Mouse (Mus musculus): Measurements from ENCODE around the gene Cdkal1. TPM values are rescaled to one million over a fixed set of nuclear protein-coding genes. Genes with fewer than 3 reads are reported as not detected.

Gene Cdkal1
- polyA plus RNA-seq, 1 experiment from 2014 or later, result 31.8 TPM

DNA sequence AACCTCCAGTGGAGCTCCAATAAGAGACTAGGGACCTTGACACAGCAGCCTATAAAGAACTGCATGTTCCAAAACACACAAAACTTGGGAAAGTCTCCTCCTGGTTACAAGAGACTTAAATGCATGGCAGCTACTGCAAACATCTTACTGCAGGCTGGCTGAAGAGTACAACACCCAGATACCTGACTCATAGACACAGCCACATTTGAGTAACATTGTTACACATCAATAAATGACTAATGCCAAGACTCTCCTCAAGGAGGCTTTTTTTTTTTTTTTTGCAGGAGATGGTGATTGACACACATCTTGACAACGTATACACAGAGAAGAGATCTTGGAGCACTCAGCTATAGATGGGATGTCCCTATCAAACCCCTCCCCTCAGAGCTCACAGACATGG, 215.3 kb downstream of the Cdkal1 start:
- ATAC-seq (ENCODE audit: insufficient number of reproducible peaks, low FRiP score, low TSS enrichment, low read depth), result no peak

DNA sequence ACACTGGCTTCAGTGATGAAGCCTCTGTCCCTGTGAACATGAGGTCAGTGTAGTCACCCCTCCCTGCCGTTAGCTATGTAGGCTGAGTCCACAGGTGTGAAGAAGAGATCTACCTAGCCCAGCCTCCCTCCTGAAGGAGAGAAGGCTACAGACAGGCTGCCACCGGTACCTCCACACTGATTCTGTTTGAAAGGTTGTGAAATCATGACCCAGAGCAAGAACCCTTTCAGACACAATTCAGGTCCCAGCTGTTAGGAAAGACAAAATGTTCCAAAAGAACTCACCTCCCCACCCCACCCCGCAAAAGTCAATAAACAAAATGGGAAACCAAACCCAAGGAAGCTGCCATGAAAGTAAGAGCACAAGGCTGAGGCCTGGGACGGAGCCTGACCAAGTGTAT, 217.2 kb downstream of the Cdkal1 start:
- Histone ChIP-seq H3K4me3 (no peak overlapping the region), H3K27me3 (no peaks in the 10 kb centered on the region), H3K4me2 (no peak overlapping the region), H3K27ac (no peak overlapping the region), H3K4me1 (peaks cover 16% of the 10 kb centered on the region), H3K9ac (no peak overlapping the region), H3K36me3 (no peaks in the 10 kb centered on the region), H3K9me3 (no peaks in the 10 kb centered on the region)
- WGBS, result 86% methylated on average over 4 of the region's 4 CpGs
- ATAC-seq (ENCODE audit: insufficient number of reproducible peaks, low FRiP score, low TSS enrichment, low read depth), result no peak

More for the DNA sequence above, 215.3 kb downstream of the Cdkal1 start:
- H3K27me3 ChIP-seq, result no peaks in the 10 kb centered on the region
- H3K4me3 ChIP-seq, result no peak overlapping the region
- H3K4me2 ChIP-seq, result no peak overlapping the region
- no peak overlapping the region for H3K27ac ChIP-seq
- H3K36me3 ChIP-seq, result no peaks in the 10 kb centered on the region
- WGBS, result 78% methylated on average over 1 of the region's 1 CpGs
- H3K9ac ChIP-seq, result no peak overlapping the region
- peaks cover 16% of the 10 kb centered on the region for H3K4me1 ChIP-seq
- no peaks in the 10 kb centered on the region for H3K9me3 ChIP-seq

- Histone ChIP-seq H3K27me3 (no peaks in the 10 kb centered on the region), H3K36me3 (no peaks in the 10 kb centered on the region), H3K9me3 (no peaks in the 10 kb centered on the region), H3K4me1 (peaks cover 16% of the 10 kb centered on the region), H3K4me3 (no peak overlapping the region), H3K4me2 (no peak overlapping the region), H3K27ac (no peak overlapping the region), H3K9ac (no peak overlapping the region)
- WGBS, result 58% methylated on average over 6 of the region's 6 CpGs
- no peak for ATAC-seq (ENCODE audit: insufficient number of reproducible peaks, low FRiP score, low TSS enrichment, low read depth)
These were observed 217.7 kb downstream of the Cdkal1 start for GRCm38 (mm10) chr13:29637788-29638187.

- H3K36me3 ChIP-seq, result no peaks in the 10 kb centered on the region
- no peaks in the 10 kb centered on the region for H3K9me3 ChIP-seq
- H3K27me3 ChIP-seq, result no peaks in the 10 kb centered on the region
- no peak overlapping the region for H3K27ac ChIP-seq
- WGBS, result 72% methylated on average over 3 of the region's 3 CpGs
- ATAC-seq (ENCODE audit: insufficient number of reproducible peaks, low FRiP score, low TSS enrichment, low read depth), result no peak
- H3K9ac ChIP-seq, result no peak overlapping the region
- peaks cover 9% of the 10 kb centered on the region for H3K4me1 ChIP-seq
- no peak overlapping the region for H3K4me2 ChIP-seq
- no peak overlapping the region for H3K4me3 ChIP-seq
These were observed 219.9 kb downstream of the Cdkal1 start for GRCm38 (mm10) chr13:29635581-29635980.

- H3K27ac ChIP-seq, result no peak overlapping the region
- no peak overlapping the region for H3K9ac ChIP-seq
- no peak for ATAC-seq (ENCODE audit: insufficient number of reproducible peaks, low FRiP score, low TSS enrichment, low read depth)
These were observed 224.1 kb downstream of the Cdkal1 start for GRCm38 (mm10) chr13:29631342-29631741.

DNA sequence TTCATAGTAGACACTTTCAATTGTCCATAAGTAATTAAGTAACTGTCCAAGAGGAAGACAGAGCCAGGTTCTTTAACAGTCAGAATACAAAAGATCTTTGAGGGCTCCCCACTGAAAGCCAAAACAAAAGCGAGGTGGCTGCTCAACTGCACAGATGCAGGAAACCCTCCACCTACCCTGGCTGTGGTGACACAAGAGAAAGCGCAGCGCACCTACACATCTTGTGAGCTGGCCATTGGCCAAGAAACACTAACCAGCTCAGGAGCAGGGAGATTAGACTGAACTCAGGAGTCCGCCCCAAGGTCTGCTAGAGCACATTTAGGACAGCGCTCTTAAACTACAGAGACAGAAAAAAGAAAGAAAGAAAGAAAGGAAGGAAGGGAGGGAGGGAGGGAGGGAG, 226.9 kb downstream of the Cdkal1 start:
- Histone ChIP-seq H3K9me3 (no peaks in the 10 kb centered on the region), H3K4me1 (peaks cover 10% of the 10 kb centered on the region; the same call in 1 of the 2 replicates), H3K36me3 (no peaks in the 10 kb centered on the region), H3K4me3 (no peak overlapping the region), H3K27ac (no peak overlapping the region), H3K9ac (no peak overlapping the region), H3K27me3 (no peaks in the 10 kb centered on the region), H3K4me2 (no peak overlapping the region)
- no peak for ATAC-seq (ENCODE audit: insufficient number of reproducible peaks, low FRiP score, low TSS enrichment, low read depth)
- 35% methylated on average over 5 of the region's 5 CpGs for WGBS

More at GRCm38 (mm10) chr13:29631342-29631741, 224.1 kb downstream of the Cdkal1 start:
- H3K4me3 ChIP-seq, result no peak overlapping the region
- H3K9me3 ChIP-seq, result no peaks in the 10 kb centered on the region
- no peak overlapping the region for H3K4me2 ChIP-seq
- H3K4me1 ChIP-seq, result peaks cover 10% of the 10 kb centered on the region; the same call in 1 of the 2 replicates
- no peaks in the 10 kb centered on the region for H3K27me3 ChIP-seq
- 54% methylated on average over 5 of the region's 5 CpGs for WGBS
- H3K36me3 ChIP-seq, result no peaks in the 10 kb centered on the region

DNA sequence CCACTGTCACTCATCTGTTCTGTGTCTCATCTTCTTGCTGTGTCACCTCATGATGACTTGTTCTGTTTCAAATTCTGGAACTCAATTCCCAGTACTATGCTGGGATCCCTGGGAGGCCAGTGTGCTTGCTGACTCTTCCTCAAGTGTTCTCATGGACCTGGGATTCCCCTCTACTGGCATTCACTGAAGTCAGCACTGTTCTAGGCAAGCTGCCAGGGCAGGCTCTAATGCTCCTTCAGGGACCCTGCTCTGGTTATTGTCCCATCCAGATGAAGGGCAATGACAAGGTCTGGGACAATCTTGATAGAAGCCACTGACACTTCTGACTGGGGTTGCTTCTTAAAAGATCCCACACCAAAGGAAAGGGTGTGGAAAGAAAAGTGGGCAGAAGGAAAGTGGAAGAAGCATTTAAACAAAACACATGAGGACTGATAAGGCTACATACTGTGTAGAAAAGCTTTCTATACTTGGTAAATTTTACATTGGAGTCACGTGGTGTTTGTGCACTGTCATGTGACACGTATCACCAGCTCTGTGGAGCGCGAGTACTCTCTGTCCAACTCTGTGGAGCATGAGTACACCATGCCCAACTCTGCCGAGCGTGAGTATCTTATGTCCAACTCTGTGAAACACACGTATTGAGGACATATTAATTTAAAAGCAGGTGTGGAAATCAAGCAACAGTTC, 227.9 kb downstream of the Cdkal1 start:
- H3K4me2 ChIP-seq, result no peak overlapping the region
- no peak for ATAC-seq (ENCODE audit: insufficient number of reproducible peaks, low FRiP score, low TSS enrichment, low read depth)

DNA sequence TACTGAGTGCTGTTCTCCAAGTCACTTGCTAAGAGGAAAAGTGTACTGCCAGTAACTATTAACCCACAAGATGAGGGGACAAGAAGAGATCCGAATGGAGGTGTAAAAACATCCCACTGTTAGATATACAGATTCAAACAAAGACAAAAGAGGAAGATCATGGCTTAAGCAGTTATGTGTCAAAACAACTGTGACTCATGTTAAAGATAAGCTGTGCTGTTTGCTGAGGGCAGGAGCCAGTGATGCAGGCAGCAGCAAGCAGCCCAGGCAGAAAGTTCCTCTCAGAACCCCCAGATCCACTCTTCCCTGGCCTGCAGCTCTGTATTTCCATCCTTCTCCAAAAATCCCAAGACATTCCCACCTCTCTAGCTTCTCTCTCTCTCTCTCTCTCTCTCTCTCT, 230.5 kb downstream of the Cdkal1 start:
- Histone ChIP-seq H3K9me3 (no peaks in the 10 kb centered on the region), H3K27me3 (no peaks in the 10 kb centered on the region), H3K4me2 (no peak overlapping the region), H3K9ac (no peak overlapping the region), H3K4me3 (no peak overlapping the region), H3K27ac (no peak overlapping the region), H3K4me1 (peaks cover 7% of the 10 kb centered on the region; the same call in 1 of the 2 replicates), H3K36me3 (no peaks in the 10 kb centered on the region)
- ATAC-seq (ENCODE audit: insufficient number of reproducible peaks, low FRiP score, low TSS enrichment, low read depth), result no peak
- 84% methylated on average over 1 of the region's 1 CpGs for WGBS

More for the DNA sequence above, 227.9 kb downstream of the Cdkal1 start:
- 85% methylated on average over 7 of the region's 7 CpGs for WGBS
- no peak overlapping the region for H3K4me3 ChIP-seq
- H3K9me3 ChIP-seq, result no peaks in the 10 kb centered on the region
- peaks cover 10% of the 10 kb centered on the region; the same call in 1 of the 2 replicates for H3K4me1 ChIP-seq
- no peak overlapping the region for H3K9ac ChIP-seq
- no peaks in the 10 kb centered on the region for H3K27me3 ChIP-seq
- no peaks in the 10 kb centered on the region for H3K36me3 ChIP-seq
- H3K27ac ChIP-seq, result no peak overlapping the region

GRCm38 (mm10) chr13:29623636-29624239, 231.7 kb downstream of the Cdkal1 start:
- H3K4me1 ChIP-seq, result peaks cover 7% of the 10 kb centered on the region; the same call in 1 of the 2 replicates
- no peaks in the 10 kb centered on the region for H3K9me3 ChIP-seq
- H3K27me3 ChIP-seq, result no peaks in the 10 kb centered on the region
- no peak overlapping the region for H3K4me2 ChIP-seq
- H3K27ac ChIP-seq, result no peak overlapping the region
- no peak for ATAC-seq (ENCODE audit: insufficient number of reproducible peaks, low FRiP score, low TSS enrichment, low read depth)
- no peaks in the 10 kb centered on the region for H3K36me3 ChIP-seq
- no peak overlapping the region for H3K9ac ChIP-seq
- no peak overlapping the region for H3K4me3 ChIP-seq
- 80% methylated on average over 1 of the region's 1 CpGs for WGBS

- no peaks in the 10 kb centered on the region for H3K36me3 ChIP-seq
- no peak overlapping the region for H3K4me2 ChIP-seq
- H3K4me1 ChIP-seq, result no peaks in the 10 kb centered on the region
- ATAC-seq (ENCODE audit: insufficient number of reproducible peaks, low FRiP score, low TSS enrichment, low read depth), result no peak
- H3K27me3 ChIP-seq, result no peaks in the 10 kb centered on the region
- 67% methylated on average over 7 of the region's 7 CpGs for WGBS
- no peak overlapping the region for H3K9ac ChIP-seq
- H3K4me3 ChIP-seq, result no peak overlapping the region
- H3K27ac ChIP-seq, result no peak overlapping the region
- no peaks in the 10 kb centered on the region for H3K9me3 ChIP-seq
These were observed 233.6 kb downstream of the Cdkal1 start for GRCm38 (mm10) chr13:29621881-29622280.

- H3K9me3 ChIP-seq, result no peaks in the 10 kb centered on the region
- no peak overlapping the region for H3K4me3 ChIP-seq
- H3K4me1 ChIP-seq, result no peaks in the 10 kb centered on the region
- no peaks in the 10 kb centered on the region for H3K27me3 ChIP-seq
- no peak overlapping the region for H3K27ac ChIP-seq
- no peak overlapping the region for H3K4me2 ChIP-seq
- H3K9ac ChIP-seq, result no peak overlapping the region
- ATAC-seq (ENCODE audit: insufficient number of reproducible peaks, low FRiP score, low TSS enrichment, low read depth), result no peak
- H3K36me3 ChIP-seq, result no peaks in the 10 kb centered on the region
- WGBS, result 91% methylated on average over 1 of the region's 1 CpGs
These were observed 234.1 kb downstream of the Cdkal1 start for GRCm38 (mm10) chr13:29621363-29621762.

DNA sequence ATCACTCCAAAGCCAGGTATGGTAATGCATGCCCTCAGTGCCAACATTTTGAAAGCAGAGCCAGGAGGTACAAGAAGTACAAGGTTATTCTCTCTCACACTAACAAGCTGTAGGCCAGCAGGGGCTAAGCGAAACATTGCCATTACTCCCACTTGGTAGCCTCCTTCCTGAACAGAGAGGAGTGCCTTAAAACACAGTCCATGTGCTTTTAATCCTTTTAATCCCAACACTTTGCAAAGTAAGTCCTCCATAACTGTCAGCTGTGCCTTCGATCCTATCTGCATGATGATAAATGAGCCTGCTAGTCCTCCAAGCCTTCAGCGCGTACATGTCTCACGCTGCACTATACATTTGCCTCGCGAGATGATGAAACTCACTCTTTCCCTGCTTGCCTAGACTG, 234.6 kb downstream of the Cdkal1 start:
- Histone ChIP-seq H3K9me3 (no peaks in the 10 kb centered on the region), H3K4me2 (no peak overlapping the region), H3K4me3 (no peak overlapping the region), H3K4me1 (no peaks in the 10 kb centered on the region), H3K27me3 (no peaks in the 10 kb centered on the region), H3K9ac (no peak overlapping the region), H3K36me3 (no peaks in the 10 kb centered on the region), H3K27ac (no peak overlapping the region)
- no peak for ATAC-seq (ENCODE audit: insufficient number of reproducible peaks, low FRiP score, low TSS enrichment, low read depth)
- 69% methylated on average over 7 of the region's 7 CpGs for WGBS

All from limb, embryonic 15.5 days (tissue).